Mouse (Mus musculus): ENCODE results near the gene Olfr332. TPM values are rescaled to one million over a fixed set of nuclear protein-coding genes. Genes with fewer than 3 reads are reported as not detected.
A peak's percentile ranks its signal among the peaks of the same experiment; 100 is the strongest.
"Not testable (repeated sequence)": the region's sequence is repeated elsewhere in the genome, so short reads cannot be mapped to it uniquely, and the experiment has no call there.

Olfr332 gene
- not detected for total RNA-seq (2022)

- DNase-seq (ENCODE audit: low spot score in 2 of 2), result no peak
These were observed at the start of gene Olfr332 for GRCm38 (mm10) chr11:58492455-58492854. Gene Olfr332, minus strand, starts transcription at chr11:58492555.

GRCm38 (mm10) chr11:58534736-58535135, 42.4 kb upstream of the Olfr332 start, which contains the start of gene Olfr330:
Gene Olfr330, minus strand, starts transcription at chr11:58534836.
- DNase-seq (ENCODE audit: low spot score in 2 of 2), result not testable (repeated sequence)

- peak; percentile 12 to 30 for DNase-seq (ENCODE audit: low spot score in 2 of 2)
These were observed 27.4 kb upstream of the Olfr332 start for GRCm38 (mm10) chr11:58519756-58520155.

GRCm38 (mm10) chr11:58518916-58519315, 26.6 kb upstream of the Olfr332 start:
- DNase-seq (ENCODE audit: low spot score in 2 of 2), result peak; percentile 69 to 77

GRCm38 (mm10) chr11:58509058-58509457, 16.7 kb upstream of the Olfr332 start:
- not testable (repeated sequence) for DNase-seq (ENCODE audit: low spot score in 2 of 2)

- not testable (repeated sequence) for DNase-seq (ENCODE audit: low spot score in 2 of 2)
These were observed 10.1 kb upstream of the Olfr332 start, which contains the start of gene Olfr331 for GRCm38 (mm10) chr11:58502472-58502871. Gene Olfr331, minus strand, starts transcription at chr11:58502572.

GRCm38 (mm10) chr11:58499290-58499689, 6.9 kb upstream of the Olfr332 start:
- no peak for DNase-seq (ENCODE audit: low spot score in 2 of 2)

GRCm38 (mm10) chr11:58498761-58499160, 6.4 kb upstream of the Olfr332 start:
- DNase-seq (ENCODE audit: low spot score in 2 of 2), result no peak

- no peak for DNase-seq (ENCODE audit: low spot score in 2 of 2)
These were observed 30.2 kb downstream of the Olfr332 start, which contains the start of gene Olfr30 for GRCm38 (mm10) chr11:58462170-58462569. Gene Olfr30, minus strand, starts transcription at chr11:58462270.

GRCm38 (mm10) chr11:58453592-58453991, 38.8 kb downstream of the Olfr332 start:
- no peak for DNase-seq (ENCODE audit: low spot score in 2 of 2)

- DNase-seq (ENCODE audit: low spot score in 2 of 2), result no peak
These were observed 39.6 kb downstream of the Olfr332 start, which contains the start of gene Lypd9 for GRCm38 (mm10) chr11:58452759-58453158. Gene Lypd9, minus strand, starts transcription at chr11:58452923.

Other genes starting within 250 kb of the Olfr332 start
- gene 4930438A08Rik, start 217.8 kb downstream of the Olfr332 start, total RNA-seq (2022), result not detected
- 10 to 100 TPM; 28.5 to 36.1 (median 32.3) TPM for gene Zfp692, start 185.5 kb downstream of the Olfr332 start, total RNA-seq (2022)
- 10 to 100 TPM; 39.8 to 56.6 (median 45.4) TPM for gene Zfp672, start 162.2 kb downstream of the Olfr332 start, total RNA-seq (2022)
- gene Sh3bp5l, start 161.8 kb downstream of the Olfr332 start, total RNA-seq (2022), result 10 to 100 TPM; 37.3 to 57.0 (median 44.8) TPM
- under 1 TPM in 1 of 4 experiments, not detected in 3; 0.29 TPM for gene Lypd8, start 113.5 kb downstream of the Olfr332 start, total RNA-seq (2022)
- gene 1810065E05Rik, start 71.4 kb downstream of the Olfr332 start, total RNA-seq (2022), result not detected
- not detected for gene Gm12253, start 60.0 kb downstream of the Olfr332 start, total RNA-seq (2022)
- not detected for gene Lypd9, start 39.6 kb downstream of the Olfr332 start, total RNA-seq (2022)
- gene Olfr30, start 30.3 kb downstream of the Olfr332 start, total RNA-seq (2022), result not detected
- not detected for gene Olfr331, start 10.0 kb upstream of the Olfr332 start, total RNA-seq (2022)
- not detected for gene Olfr330, start 42.3 kb upstream of the Olfr332 start, total RNA-seq (2022)
- not detected for gene Olfr329-ps, start 53.9 kb upstream of the Olfr332 start, total RNA-seq (2022)
- under 1 TPM; 0.11 to 0.35 (median 0.23) TPM for gene Olfr328, start 63.1 kb upstream of the Olfr332 start, total RNA-seq (2022)
- gene Olfr224, start 78.0 kb upstream of the Olfr332 start, total RNA-seq (2022), result not detected
- gene Olfr325, start 85.2 kb upstream of the Olfr332 start, total RNA-seq (2022), result not detected
- gene Olfr324, start 102.6 kb upstream of the Olfr332 start, total RNA-seq (2022), result not detected
- gene 2210407C18Rik, start 123.5 kb upstream of the Olfr332 start, total RNA-seq (2022), result not detected
- gene Olfr323, start 137.9 kb upstream of the Olfr332 start, total RNA-seq (2022), result not detected
- gene Trim58, start 147.9 kb upstream of the Olfr332 start, total RNA-seq (2022), result under 1 TPM in 2 of 4 experiments, not detected in 2; 0.14 to 0.19 TPM
- gene Olfr322, start 166.2 kb upstream of the Olfr332 start, total RNA-seq (2022), result not detected
- gene Olfr320, start 188.5 kb upstream of the Olfr332 start, total RNA-seq (2022), result not detected
- gene Olfr319, start 206.6 kb upstream of the Olfr332 start, total RNA-seq (2022), result under 1 TPM in 1 of 4 experiments, not detected in 3; 0.43 TPM
- gene Olfr318, start 231.5 kb upstream of the Olfr332 start, total RNA-seq (2022), result under 1 TPM in 2 of 4 experiments, not detected in 2; 0.09 to 0.16 TPM
- under 1 TPM in 3 of 4 experiments, not detected in 1; 0.19 to 0.76 (median 0.43) TPM for gene Olfr317, start 246.7 kb upstream of the Olfr332 start, total RNA-seq (2022)

All from layer of hippocampus, adult 8-10 months (tissue).